Mouse (Mus musculus) kidney, adult 2 months (tissue): ENCODE measurements at regions not wholly inside any gene's neighbourhood (a gene's known extent, or its start where the extent isn't known, plus 50 kb on each side); places are given as distances from the start of the nearest gene placed in this dataset.

ENCODE experiments used
- DNase-seq: peaks from one replicate; pipeline ENCODE4 v3.0.0; 2021
- H3K27ac ChIP-seq: fragments of 200-500 bp; 2 replicates; pipeline ENCODE4 v1.5.1; 2012; ENCODE audit warnings: low read depth, low read length, control low read depth, inconsistent platforms; ENCODE audit not compliant: insufficient read depth
- H3K27me3 ChIP-seq: fragments of 200-500 bp; replicated peaks from 2 replicates; pipeline ENCODE4 v1.6.1; 2012; ENCODE audit warnings: mild to moderate bottlenecking, moderate library complexity, low read length, inconsistent platforms; ENCODE audit not compliant: control insufficient read depth, insufficient read depth
- H3K36me3 ChIP-seq: fragments of 200-500 bp; 2 replicates; pipeline ENCODE4 v1.6.1; 2012; ENCODE audit warnings: mild to moderate bottlenecking, moderate library complexity, low read length, inconsistent platforms; ENCODE audit not compliant: control insufficient read depth, insufficient read depth
- H3K4me1 ChIP-seq: fragments of 200-500 bp; 2 replicates; pipeline ENCODE4 v1.6.1; 2011; ENCODE audit warnings: low read length; ENCODE audit not compliant: control insufficient read depth, insufficient read depth
- H3K4me3 ChIP-seq: fragments of 200-500 bp; 2 replicates; pipeline ENCODE4 v1.5.1; 2011; ENCODE audit warnings: mild to moderate bottlenecking, low read depth, low read length, control low read depth; ENCODE audit not compliant: insufficient read depth
- CTCF ChIP-seq: fragments of 200-500 bp; conservative IDR thresholded peaks from 2 replicates; pipeline ENCODE4 v1.5.1; 2011; ENCODE audit warnings: low read depth, mild to moderate bottlenecking, control low read depth, low read length, moderate library complexity, mixed read lengths; ENCODE audit not compliant: insufficient read depth, insufficient read length
- POLR2A ChIP-seq: fragments of 200-500 bp; IDR thresholded peaks from one replicate; pipeline ENCODE4 v1.6.1; 2011; ENCODE audit warnings: low read depth, low read length, control low read depth
- WGBS: fragments of 180-500 bp; shearing (Covaris S2); methylation state at CpG from one replicate; pipeline ENCODE4 v1.1.7; 2018; 5-methylcytosine and 5-hydroxymethylcytosine counted together

DNA sequence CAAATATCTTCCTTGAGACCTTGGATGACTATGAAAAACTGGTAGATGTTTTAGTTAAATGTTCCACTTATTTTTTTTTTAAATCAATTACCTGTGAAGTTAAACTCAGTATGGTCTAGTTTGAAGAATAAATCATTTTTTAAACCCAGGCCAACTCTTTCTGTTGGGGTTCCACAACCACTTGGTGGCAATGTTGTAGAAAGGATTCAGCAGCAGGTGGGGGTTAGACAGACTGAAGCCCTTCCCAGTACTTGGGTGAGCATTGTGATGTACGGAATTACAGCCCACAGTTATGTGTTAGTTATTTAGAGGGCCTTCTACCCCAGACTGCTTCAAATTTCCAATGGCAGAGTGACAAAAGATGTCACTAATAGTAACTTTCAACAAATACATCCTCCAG is 375.0 kb downstream of the Pros1 start:
- Histone ChIP-seq H3K36me3 (no peaks in the 10 kb centered on the region), H3K27ac (no peak overlapping the region), H3K27me3 (no peaks in the 10 kb centered on the region), H3K4me1 (no peaks in the 10 kb centered on the region), H3K4me3 (no peak overlapping the region)
- WGBS = 39% methylated on average over 1 of the region's 1 CpGs
- TF ChIP-seq CTCF (no peak), POLR2A (no peak)
- DNase-seq = no peak

DNA sequence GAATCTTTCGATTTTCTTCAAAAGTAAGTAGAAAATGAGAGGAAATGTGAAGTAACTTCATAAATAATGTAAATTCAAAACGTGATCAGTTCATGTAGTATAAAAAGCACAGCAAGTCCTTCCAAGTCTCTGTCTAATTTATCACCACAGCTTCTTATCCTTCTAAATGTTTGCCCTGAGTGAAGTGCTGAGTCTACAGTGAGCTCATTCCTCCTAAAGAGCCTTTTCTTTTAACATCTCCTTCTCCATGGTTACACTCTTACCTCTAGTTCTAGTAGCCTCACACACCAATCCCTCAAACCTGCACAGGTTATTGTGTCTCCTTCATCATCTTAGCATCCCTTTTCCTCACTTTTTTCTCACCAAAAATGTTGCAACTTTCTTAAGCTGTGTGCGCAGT is 375.5 kb downstream of the Pros1 start:
- H3K4me3 ChIP-seq = no peak overlapping the region
- H3K4me1 ChIP-seq = no peaks in the 10 kb centered on the region
- no peak for DNase-seq
- WGBS = 65% methylated on average over 3 of the region's 3 CpGs
- no peaks in the 10 kb centered on the region for H3K27me3 ChIP-seq
- H3K36me3 ChIP-seq = no peaks in the 10 kb centered on the region
- no peak overlapping the region for H3K27ac ChIP-seq
- TF ChIP-seq POLR2A (no peak), CTCF (no peak)

DNA sequence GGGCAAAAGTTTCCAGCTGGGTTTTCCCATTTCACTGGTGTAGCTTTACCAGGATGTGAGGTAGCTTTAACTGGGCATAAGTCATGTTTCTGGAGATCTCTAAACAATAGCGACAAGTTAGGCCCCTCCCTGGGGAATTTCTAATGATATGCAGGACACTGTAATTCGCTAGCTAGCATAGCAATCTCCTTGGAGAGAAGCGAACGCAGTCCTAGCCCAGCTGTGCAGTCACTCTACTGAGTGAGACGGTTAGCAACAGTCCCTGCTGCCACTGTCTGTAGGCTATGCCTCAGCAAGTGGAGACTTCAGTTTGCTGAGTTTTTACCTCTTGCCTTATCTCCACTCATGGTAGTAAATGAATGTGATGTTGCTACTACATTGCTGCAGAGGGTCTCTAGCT is 416.1 kb downstream of the Pros1 start:
- H3K36me3 ChIP-seq = no peaks in the 10 kb centered on the region
- DNase-seq = no peak
- H3K4me3 ChIP-seq = no peak overlapping the region
- H3K4me1 ChIP-seq = no peaks in the 10 kb centered on the region
- H3K27me3 ChIP-seq = no peaks in the 10 kb centered on the region
- no peak overlapping the region for H3K27ac ChIP-seq
- TF ChIP-seq POLR2A (no peak), CTCF (no peak)
- 44% methylated on average over 5 of the region's 5 CpGs for WGBS

DNA sequence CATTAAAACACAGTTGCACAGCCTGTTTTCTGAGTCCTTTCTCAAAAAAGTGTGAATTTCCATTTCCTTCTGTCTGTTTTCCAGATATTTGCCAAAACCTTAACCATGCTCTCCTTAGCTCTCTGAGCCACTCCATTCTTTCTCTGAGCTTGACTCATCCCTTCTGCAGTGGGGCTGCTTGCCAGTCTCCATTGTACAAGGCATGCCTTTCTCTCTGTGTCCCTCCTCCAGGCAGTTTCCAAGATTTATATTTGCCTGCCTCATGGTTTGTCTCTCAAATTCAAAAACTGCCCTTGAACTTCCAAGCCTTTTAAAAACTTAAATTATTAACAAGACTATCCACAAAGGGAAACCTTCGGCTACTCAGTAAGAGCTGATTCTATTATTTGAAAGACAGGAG is 423.4 kb downstream of the Pros1 start:
- 86% methylated on average over 1 of the region's 1 CpGs for WGBS
- no peaks in the 10 kb centered on the region for H3K36me3 ChIP-seq
- TF ChIP-seq CTCF (no peak), POLR2A (no peak)
- no peaks in the 10 kb centered on the region for H3K27me3 ChIP-seq
- DNase-seq = no peak
- H3K27ac ChIP-seq = no peak overlapping the region
- no peak overlapping the region for H3K4me3 ChIP-seq
- no peaks in the 10 kb centered on the region for H3K4me1 ChIP-seq

DNA sequence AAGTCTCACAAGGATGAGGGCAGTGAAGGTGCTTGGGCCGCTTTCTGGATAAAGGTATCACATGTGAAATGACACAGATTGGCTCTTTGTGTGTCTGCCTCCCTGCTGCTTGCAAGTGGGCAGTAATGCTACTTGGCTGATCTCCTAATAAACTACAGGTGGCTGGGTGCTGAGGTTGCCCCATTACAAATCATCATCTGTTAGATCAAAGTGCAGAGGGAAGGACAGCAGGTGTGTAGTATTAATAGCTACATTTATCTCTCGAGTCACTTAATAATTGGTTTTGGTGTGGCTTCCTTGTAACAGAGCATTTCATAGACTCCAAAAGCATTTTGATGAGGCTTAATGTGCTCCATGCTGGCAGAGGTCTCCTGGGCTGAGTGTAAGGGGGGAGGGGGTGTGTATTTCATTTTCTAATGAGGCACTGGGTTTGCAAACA is 424.2 kb downstream of the Pros1 start:
- 61% methylated on average over 2 of the region's 2 CpGs for WGBS
- TF ChIP-seq POLR2A = no peak
- no peak for TF ChIP-seq CTCF
- Histone ChIP-seq H3K36me3 (no peaks in the 10 kb centered on the region), H3K4me1 (no peaks in the 10 kb centered on the region), H3K4me3 (no peak overlapping the region), H3K27me3 (no peaks in the 10 kb centered on the region), H3K27ac (no peak overlapping the region)
- no peak for DNase-seq

DNA sequence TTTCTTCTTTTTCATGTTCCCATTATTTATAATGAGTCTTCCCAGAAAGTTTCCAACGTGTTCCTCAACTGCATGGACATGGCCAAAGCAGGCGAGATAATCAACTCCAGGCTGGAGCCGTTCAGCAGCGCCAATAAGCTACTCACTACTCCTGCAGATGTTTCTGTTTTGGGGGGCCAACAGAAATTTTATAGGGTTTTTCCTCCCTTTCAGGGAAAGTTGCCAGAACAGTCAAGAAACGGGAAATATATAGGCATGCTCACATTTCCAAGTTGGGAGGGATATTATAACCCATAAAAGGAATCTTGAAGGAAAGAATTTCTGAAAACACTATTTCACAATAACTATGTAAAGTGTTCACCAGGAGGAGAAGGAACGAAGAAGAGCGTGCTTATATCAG is 433.5 kb downstream of the Pros1 start:
- Histone ChIP-seq H3K4me3 (no peak overlapping the region), H3K36me3 (no peaks in the 10 kb centered on the region), H3K27me3 (no peaks in the 10 kb centered on the region), H3K4me1 (no peaks in the 10 kb centered on the region), H3K27ac (no peak overlapping the region)
- TF ChIP-seq POLR2A (no peak), CTCF (no peak)
- no peak for DNase-seq
- 50% methylated on average over 7 of the region's 7 CpGs for WGBS

DNA sequence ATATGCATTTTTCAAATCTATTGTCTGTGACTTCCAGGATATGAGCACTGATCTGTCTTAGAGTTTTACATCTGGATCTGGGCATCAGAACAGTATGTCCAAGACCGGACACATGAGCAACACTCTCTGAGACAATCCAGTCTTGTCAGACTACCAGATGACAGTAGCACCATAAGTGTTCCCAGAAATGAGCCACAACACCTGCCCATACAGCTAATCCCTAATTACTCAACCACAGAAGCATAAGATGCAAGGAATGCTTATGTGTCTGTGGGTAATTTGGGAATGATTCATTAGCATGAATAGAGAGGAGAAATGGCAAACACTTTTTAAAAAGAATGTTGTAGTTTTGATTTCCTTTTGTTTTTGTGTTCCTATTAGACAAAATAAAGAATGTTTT is 457.6 kb downstream of the Pros1 start:
- 86% methylated on average over 1 of the region's 1 CpGs for WGBS
- no peak for DNase-seq
- no peak for TF ChIP-seq POLR2A
- no peak for TF ChIP-seq CTCF
- Histone ChIP-seq H3K4me3 (no peak overlapping the region), H3K27me3 (no peaks in the 10 kb centered on the region), H3K27ac (no peak overlapping the region), H3K4me1 (no peaks in the 10 kb centered on the region), H3K36me3 (no peaks in the 10 kb centered on the region)

DNA sequence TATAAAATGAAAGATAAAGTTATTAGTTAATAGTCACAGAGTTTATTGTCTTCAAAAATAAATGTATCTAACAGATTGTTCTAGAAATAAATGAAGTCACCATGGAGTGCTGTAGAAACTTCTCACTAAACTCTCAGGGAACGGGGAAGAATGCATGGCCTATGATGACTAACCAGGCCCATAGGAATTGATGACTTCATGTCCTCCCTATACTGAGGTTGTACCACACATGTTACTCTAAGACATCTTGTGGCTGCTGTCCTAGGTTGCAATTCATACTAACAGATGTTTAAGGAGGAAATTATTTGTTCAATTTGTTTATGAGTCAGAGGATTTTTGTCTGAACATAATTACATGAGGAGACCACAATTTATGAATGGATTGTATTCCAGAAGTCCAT is 459.4 kb downstream of the Pros1 start:
- TF ChIP-seq POLR2A = no peak
- TF ChIP-seq CTCF = no peak
- no peaks in the 10 kb centered on the region for H3K4me1 ChIP-seq
- H3K36me3 ChIP-seq = no peaks in the 10 kb centered on the region
- H3K4me3 ChIP-seq = no peak overlapping the region
- 83% methylated on average over 1 of the region's 1 CpGs for WGBS
- no peak overlapping the region for H3K27ac ChIP-seq
- DNase-seq = no peak
- H3K27me3 ChIP-seq = no peaks in the 10 kb centered on the region
